13 mouse cellular contexts compared by ENCODE assay signal in the genomic region with DNA sequence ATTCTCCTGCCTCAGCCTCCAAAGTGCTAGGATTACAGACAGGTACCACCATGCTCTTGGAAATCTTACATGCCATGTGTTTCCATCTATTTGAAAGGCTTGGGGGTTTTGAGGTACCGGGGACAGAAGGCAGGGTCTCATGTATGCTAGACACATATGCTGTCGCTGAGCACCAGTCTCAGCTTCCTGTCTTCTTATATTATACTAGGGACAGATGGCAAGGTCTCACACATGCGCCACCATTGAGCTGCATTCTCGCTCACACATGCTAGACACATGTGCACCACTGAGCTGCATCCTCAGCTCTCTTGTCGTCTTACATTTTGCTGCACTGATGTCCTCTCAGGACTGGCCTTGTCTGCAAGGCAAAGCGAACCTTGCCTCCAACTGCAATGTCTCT. TPM values are rescaled to one million over a fixed set of nuclear protein-coding genes. Genes with fewer than 3 reads are reported as not detected.
DNase-seq lines count a peak whose midpoint lies in the region; ATAC-seq and TF ChIP-seq lines count a peak whose summit lies in the region.
"Had no signal": no experiment of that assay in that cellular context is flagged by ENCODE, and none has a peak within 500 bp of the region (broad histone marks: within the 10 kb centered on the region; RNA-seq: fewer than 3 reads in every experiment).

No protein-coding gene starts in this region.

- no peak for TF ChIP-seq EP300 in stomach, postnatal 0 days (optimal IDR thresholded peaks at IDR 0.05)

- no peak for DNase-seq in heart, adult 18-20 months
- no peak for DNase-seq in liver, adult 2 months (ENCODE audit: extremely low read depth, low read depth, low spot score)
- no peak for DNase-seq in liver
- peak; percentile 21 to 31 for DNase-seq in right cerebral cortex, postnatal 10 days (ENCODE audit: low spot score in 2 of 2)
- DNase-seq in right cerebral cortex, postnatal 4 days: no peak
- no peak for DNase-seq in stomach, postnatal 0 days (ENCODE audit: low spot score)
- DNase-seq in thymus, adult 18-20 months: no peak
- DNase-seq: thymus, postnatal 25 days had no signal

- H3K9me3 ChIP-seq in heart, embryonic 13.5 days: no peaks in the 10 kb centered on the region
- no peaks in the 10 kb centered on the region for H3K9me3 ChIP-seq in stomach, postnatal 0 days (ENCODE audit: control insufficient read depth, low read length)
- H3K9me3 ChIP-seq: megakaryocyte, embryonic 14.5 days had no signal

- no peak for TF ChIP-seq POLR2A in liver, adult 2 months (IDR thresholded peaks at IDR 0.05; ENCODE audit: extremely low read depth, insufficient read depth, low read length)

- no peak for TF ChIP-seq CTCF in liver, adult 2 months (IDR thresholded peaks at IDR 0.05; ENCODE audit: low read depth, low read length)
- no peak for TF ChIP-seq CTCF in stomach, postnatal 0 days (IDR thresholded peaks at IDR 0.05; ENCODE audit: low read depth)

- H3K4me2 ChIP-seq in heart, embryonic 13.5 days: peak overlapping the region; percentile 42; the same call in 1 of the 2 replicates
- no peak overlapping the region for H3K4me2 ChIP-seq in stomach, postnatal 0 days (replicated peaks; ENCODE audit: low read depth)

- H3K27me3 ChIP-seq in heart, embryonic 13.5 days (replicated peaks): no peaks in the 10 kb centered on the region
- no peaks in the 10 kb centered on the region for H3K27me3 ChIP-seq in liver, adult 2 months (ENCODE audit: control insufficient read depth, insufficient read depth, low read length)
- no peaks in the 10 kb centered on the region for H3K27me3 ChIP-seq in stomach, postnatal 0 days (ENCODE audit: control insufficient read depth, insufficient read depth, low read length)

- peak overlapping the region; percentile 73 for H3K27ac ChIP-seq in heart, embryonic 13.5 days (replicated peaks)
- H3K27ac ChIP-seq in liver, adult 2 months (replicated peaks; ENCODE audit: insufficient read depth, low read depth, low read length): peak overlapping the region; percentile 80
- H3K27ac ChIP-seq in stomach, postnatal 0 days (replicated peaks): peak overlapping the region; percentile 35; the same call in 1 of the 2 replicates
- H3K27ac ChIP-seq: kidney, postnatal 0 days; liver, embryonic 14.5 days had no signal

- no peaks in the 10 kb centered on the region for H3K79me2 ChIP-seq in liver, adult 2 months (ENCODE audit: control insufficient read depth, insufficient read depth, low read length)

- H3K4me3 ChIP-seq in heart, embryonic 13.5 days: no peak overlapping the region
- no peak overlapping the region for H3K4me3 ChIP-seq in liver, adult 2 months (ENCODE audit: insufficient read depth, low read depth, low read length)
- H3K4me3 ChIP-seq in stomach, postnatal 0 days (ENCODE audit: low read depth, low read length): no peak overlapping the region
- H3K4me3 ChIP-seq: megakaryocyte, embryonic 14.5 days had no signal

- no peak for ATAC-seq in heart, embryonic 13.5 days (ENCODE audit: extremely low read depth, insufficient number of reproducible peaks, low FRiP score, low TSS enrichment)
- no peak for ATAC-seq in stomach, postnatal 0 days (ENCODE audit: low FRiP score, low TSS enrichment)

- H3K36me3 ChIP-seq in heart, embryonic 13.5 days: no peaks in the 10 kb centered on the region
- H3K36me3 ChIP-seq in liver, adult 2 months (ENCODE audit: control insufficient read depth, insufficient read depth, low read length): no peaks in the 10 kb centered on the region
- no peaks in the 10 kb centered on the region for H3K36me3 ChIP-seq in stomach, postnatal 0 days (ENCODE audit: control insufficient read depth, insufficient read depth, low read length)

- peaks cover 28% of the 10 kb centered on the region for H3K4me1 ChIP-seq in heart, embryonic 13.5 days
- peaks cover 21% of the 10 kb centered on the region for H3K4me1 ChIP-seq in liver, adult 2 months (ENCODE audit: control insufficient read depth, insufficient read depth, low read length)
- H3K4me1 ChIP-seq in stomach, postnatal 0 days (replicated peaks; ENCODE audit: control insufficient read depth, insufficient read depth): no peaks in the 10 kb centered on the region

- WGBS in heart, embryonic 13.5 days: 82% methylated on average over 6 of the region's 6 CpGs
- WGBS in liver, adult 2 months: 70% methylated on average over 6 of the region's 6 CpGs
- 89% methylated on average over 6 of the region's 6 CpGs for WGBS in stomach, postnatal 0 days

- no peak overlapping the region for H3K9ac ChIP-seq in heart, embryonic 13.5 days
- H3K9ac ChIP-seq in liver, adult 2 months (ENCODE audit: low read depth, low read length): no peak overlapping the region
- H3K9ac ChIP-seq in stomach, postnatal 0 days (ENCODE audit: low read length): no peak overlapping the region
- H3K9ac ChIP-seq: liver, embryonic 14.5 days had no signal

RNA-seq across cellular contexts. Expression of a gene that starts 8.7 kb away (rescaled TPM):
- 4.9 and 6.0 TPM in 2 replicates for polyA plus RNA-seq in heart, embryonic 13.5 days (2015; fragmentation: Nextera tagmentation; extraction: Ambion mirVana)
- total RNA-seq in heart, adult 18-20 months (2021): 100 to 1,000 TPM; 161 to 165 TPM
- 85.8 and 118 TPM in 2 replicates for total RNA-seq in liver, adult 2 months (2014; rRNA removed)
- polyA plus RNA-seq in liver, adult 2 months (2012; rRNA removed): 11.9 and 19.8 TPM in 2 replicates
- 1.6 and 1.8 TPM in 2 replicates for polyA plus RNA-seq in stomach, postnatal 0 days (2015; fragmentation: Nextera tagmentation; extraction: Ambion mirVana)

RNA-seq across cellular contexts. Expression of a gene that starts 33.7 kb away (rescaled TPM):
- not detected in 2 replicates for polyA plus RNA-seq in heart, embryonic 13.5 days (2015; fragmentation: Nextera tagmentation; extraction: Ambion mirVana)
- 1 to 10 TPM; 7.2 to 7.9 TPM for total RNA-seq in heart, adult 18-20 months (2021)
- not detected in 2 replicates for total RNA-seq in liver, adult 2 months (2014; rRNA removed)
- not detected in 2 replicates for polyA plus RNA-seq in liver, adult 2 months (2012; rRNA removed)
- polyA plus RNA-seq in stomach, postnatal 0 days (2015; fragmentation: Nextera tagmentation; extraction: Ambion mirVana): not detected in 2 replicates
- total RNA-seq: MEL had no signal
- polyA plus RNA-seq: liver, embryonic 14.5 days had no signal

Comparison
In these comparisons a context has a peak if more than half of its experiments do, and no peak if none do; other contexts are left out.
1. DNase-seq: peak in right cerebral cortex, postnatal 10 days (2 of 2); none in heart, adult 18-20 months (0 of 2), liver, adult 2 months (single experiment), liver (single experiment), right cerebral cortex, postnatal 4 days (single experiment), stomach, postnatal 0 days (single experiment) and thymus, adult 18-20 months (0 of 2).
2. Peak in every context shown above with its lines, with median percentiles within 50 percentile points of each other: H3K27ac ChIP-seq.